Mouse (Mus musculus) testis, adult 2 months (tissue): ENCODE results near the gene Prpsap1. TPM values are rescaled to one million over a fixed set of nuclear protein-coding genes. Genes with fewer than 3 reads are reported as not detected.

ENCODE experiments used
- H3K27ac ChIP-seq: fragments of 200-500 bp; 2 replicates; pipeline ENCODE4 v1.5.1; 2012; ENCODE audit warnings: low read depth, low read length; ENCODE audit not compliant: control insufficient read depth, insufficient read depth
- H3K27me3 ChIP-seq: fragments of 200-500 bp; 2 replicates; pipeline ENCODE4 v1.6.1; 2012; ENCODE audit warnings: mild to moderate bottlenecking, low read length, moderate library complexity; ENCODE audit not compliant: control insufficient read depth, insufficient read depth
- H3K36me3 ChIP-seq: fragments of 200-500 bp; 2 replicates; pipeline ENCODE4 v1.6.1; 2012; ENCODE audit warnings: mild to moderate bottlenecking, low read length; ENCODE audit not compliant: control insufficient read depth, insufficient read depth
- H3K4me1 ChIP-seq: fragments of 200-500 bp; 2 replicates; pipeline ENCODE4 v1.6.1; 2012; ENCODE audit warnings: low read length; ENCODE audit not compliant: control insufficient read depth, insufficient read depth
- H3K4me3 ChIP-seq: fragments of 200-500 bp; 2 replicates; pipeline ENCODE4 v1.5.1; 2012; ENCODE audit warnings: low read depth, mild to moderate bottlenecking, low read length, moderate library complexity, mixed read lengths; ENCODE audit not compliant: control insufficient read depth
- CTCF ChIP-seq: fragments of 200-500 bp; IDR thresholded peaks from 2 replicates; pipeline ENCODE4 v1.5.1; 2012; ENCODE audit warnings: low read depth, mild to moderate bottlenecking, inconsistent platforms, low read length, moderate library complexity; ENCODE audit not compliant: control insufficient read depth, insufficient read depth, insufficient replicate concordance
- POLR2A ChIP-seq: fragments of 200-500 bp; IDR thresholded peaks from 2 replicates; pipeline ENCODE4 v1.6.1; 2012; ENCODE audit warnings: low read depth, mild to moderate bottlenecking, inconsistent platforms, low read length, moderate library complexity; ENCODE audit not compliant: control insufficient read depth
- polyA plus RNA-seq: library from polyadenylated mRNA; depleted of rRNA; stranded (reverse); fragments of >200 nt; gene quantifications from 2 replicates; pipeline ENCODE4 v1.2.3, GENCODE M21; 2012

The Prpsap1 gene
- polyA plus RNA-seq, 1 experiment = 59.0 TPM

GRCm38 (mm10) chr11:116434967-116435752 lies 58.8 kb downstream of the Prpsap1 start:
- Histone ChIP-seq H3K27me3 (no peaks in the 10 kb centered on the region), H3K36me3 (no peaks in the 10 kb centered on the region), H3K4me3 (peak overlapping the region; percentile 89), H3K27ac (peak overlapping the region; percentile 28; the same call in 1 of the 2 replicates), H3K4me1 (peaks cover 14% of the 10 kb centered on the region)
- TF ChIP-seq POLR2A (no peak), CTCF (no peak)

GRCm38 (mm10) chr11:116434287-116434966 lies 59.6 kb downstream of the Prpsap1 start:
- H3K27ac ChIP-seq = peak overlapping the region; percentile 70
- H3K4me1 ChIP-seq = peaks cover 16% of the 10 kb centered on the region
- no peaks in the 10 kb centered on the region for H3K36me3 ChIP-seq
- TF ChIP-seq CTCF = no peak
- peak; percentile 28; the same call in 1 of the 2 replicates for TF ChIP-seq POLR2A
- peak overlapping the region; percentile 89 for H3K4me3 ChIP-seq
- H3K27me3 ChIP-seq = no peaks in the 10 kb centered on the region

- TF ChIP-seq CTCF = no peak
- TF ChIP-seq POLR2A = no peak
- peak within 1 kb of the TSS; percentile 70 for H3K27ac ChIP-seq
- H3K4me1 ChIP-seq = peaks cover 16% of the 10 kb centered on the region
- no peaks in the 10 kb centered on the region for H3K27me3 ChIP-seq
- H3K4me3 ChIP-seq = peak within 1 kb of the TSS; percentile 89
- no peaks in the 10 kb centered on the region for H3K36me3 ChIP-seq
Observed at GRCm38 (mm10) chr11:116433356-116434286, 60.4 kb downstream of the Prpsap1 start, which contains the start of gene Ubald2. Ubald2 (plus strand) TSS chr11:116434094.

- Histone ChIP-seq H3K27ac (no peak overlapping the region), H3K36me3 (no peaks in the 10 kb centered on the region), H3K4me3 (no peak overlapping the region; the same call in 1 of the 2 replicates), H3K27me3 (no peaks in the 10 kb centered on the region), H3K4me1 (peaks cover 16% of the 10 kb centered on the region)
- TF ChIP-seq POLR2A = no peak
- TF ChIP-seq CTCF = no peak
Observed at GRCm38 (mm10) chr11:116432593-116433355, 61.2 kb downstream of the Prpsap1 start.

GRCm38 (mm10) chr11:116432127-116432526 lies 61.9 kb downstream of the Prpsap1 start:
- Histone ChIP-seq H3K4me1 (peaks cover 16% of the 10 kb centered on the region), H3K27me3 (no peaks in the 10 kb centered on the region), H3K4me3 (no peak overlapping the region), H3K27ac (no peak overlapping the region), H3K36me3 (no peaks in the 10 kb centered on the region)
- TF ChIP-seq CTCF = no peak
- no peak for TF ChIP-seq POLR2A

DNA sequence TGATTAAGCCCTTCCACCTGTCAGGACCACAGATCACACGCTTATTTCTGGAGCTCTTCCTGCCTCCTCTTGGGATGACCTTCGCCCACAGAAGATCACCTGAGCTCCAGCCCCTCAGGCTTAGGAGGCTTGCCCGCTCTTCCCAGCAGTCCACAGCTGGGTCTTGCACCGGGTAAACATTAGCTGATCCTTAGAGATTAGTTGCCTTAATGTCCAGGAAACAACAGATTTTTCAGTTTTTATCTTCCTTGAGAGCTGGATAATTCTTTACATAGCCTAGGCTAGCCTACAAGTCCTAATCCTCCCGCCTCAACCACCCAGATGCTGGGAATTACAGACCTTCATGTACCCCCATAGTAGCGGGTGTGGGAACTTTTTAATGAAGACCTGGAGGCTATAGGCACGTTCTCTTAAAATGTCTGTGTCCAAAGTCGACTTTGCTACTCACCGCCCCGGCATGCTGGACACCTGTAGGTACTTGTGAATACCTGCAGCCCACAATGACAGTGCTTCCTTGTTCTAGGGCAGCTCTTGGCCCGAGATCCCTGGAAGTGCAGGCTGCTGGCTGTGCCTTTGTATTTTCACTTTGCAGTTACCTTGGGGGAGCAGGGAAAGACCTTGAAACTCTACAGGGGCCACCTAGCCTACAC lies 62.4 kb downstream of the Prpsap1 start:
- H3K36me3 ChIP-seq = no peaks in the 10 kb centered on the region
- TF ChIP-seq POLR2A (no peak), CTCF (no peak)
- H3K4me1 ChIP-seq = peaks cover 16% of the 10 kb centered on the region
- H3K4me3 ChIP-seq = no peak overlapping the region
- no peaks in the 10 kb centered on the region for H3K27me3 ChIP-seq
- H3K27ac ChIP-seq = no peak overlapping the region
